Mouse (Mus musculus) lung, postnatal 0 days (tissue): Measurements from ENCODE around the gene Gm42372.

Experiments used
- CTCF ChIP-seq: IDR thresholded peaks from 2 replicates; pipeline ENCODE4 v1.5.1; 2016; ENCODE audit warnings: antibody characterized with exemption, mild to moderate bottlenecking
- EP300 ChIP-seq: IDR thresholded peaks from 2 replicates; pipeline ENCODE4 v1.6.1; 2016; ENCODE audit warnings: antibody characterized with exemption, mild to moderate bottlenecking, control low read depth

GRCm38 (mm10) chr7:16976298-16976697 lies 6.6 kb upstream of the Gm42372 start:
- TF ChIP-seq CTCF (no peak), EP300 (no peak)
